Mouse (Mus musculus): Measurements from ENCODE around the gene Ip6k2.

Ip6k2 gene

GRCm38 (mm10) chr9:108820077-108820476 lies 36.5 kb downstream of the Ip6k2 start:
- DNase-seq (ENCODE audit: low read depth, low spot score): no peak

GRCm38 (mm10) chr9:108824144-108824685 lies 40.6 kb downstream of the Ip6k2 start:
- no peak for DNase-seq (ENCODE audit: low read depth, low spot score)

GRCm38 (mm10) chr9:108824755-108825413 lies 41.3 kb downstream of the Ip6k2 start:
- DNase-seq (ENCODE audit: low read depth, low spot score): no peak

GRCm38 (mm10) chr9:108825820-108826699 lies 42.5 kb downstream of the Ip6k2 start, which contains the start of gene Celsr3:
Celsr3 (plus strand) TSS chr9:108826320.
- DNase-seq (ENCODE audit: low read depth, low spot score): no peak

- peak; percentile 36 for DNase-seq (ENCODE audit: low read depth, low spot score)
Measured at GRCm38 (mm10) chr9:108826700-108827340, 43.2 kb downstream of the Ip6k2 start.

GRCm38 (mm10) chr9:108827454-108827853 lies 43.9 kb downstream of the Ip6k2 start:
- DNase-seq (ENCODE audit: low read depth, low spot score): no peak

GRCm38 (mm10) chr9:108827906-108828305 lies 44.3 kb downstream of the Ip6k2 start:
- DNase-seq (ENCODE audit: low read depth, low spot score): no peak

GRCm38 (mm10) chr9:108831637-108832036 lies 48.0 kb downstream of the Ip6k2 start:
- DNase-seq (ENCODE audit: low read depth, low spot score): no peak

- peak; percentile 66 for DNase-seq (ENCODE audit: low read depth, low spot score)
Measured at GRCm38 (mm10) chr9:108832390-108833108, 49.0 kb downstream of the Ip6k2 start.

- no peak for DNase-seq (ENCODE audit: low read depth, low spot score)
Measured at GRCm38 (mm10) chr9:108842989-108843388, 59.4 kb downstream of the Ip6k2 start.

GRCm38 (mm10) chr9:108845390-108845789 lies 61.8 kb downstream of the Ip6k2 start:
- peak; percentile 5 for DNase-seq (ENCODE audit: low read depth, low spot score)

GRCm38 (mm10) chr9:108847374-108847773 lies 63.8 kb downstream of the Ip6k2 start:
- no peak for DNase-seq (ENCODE audit: low read depth, low spot score)

- no peak for DNase-seq (ENCODE audit: low read depth, low spot score)
Measured at GRCm38 (mm10) chr9:108848419-108848818, 64.8 kb downstream of the Ip6k2 start.

GRCm38 (mm10) chr9:108852976-108853375 lies 69.4 kb downstream of the Ip6k2 start, which contains the start of gene Slc26a6:
Slc26a6 (plus strand) TSS chr9:108853283.
- DNase-seq (ENCODE audit: low read depth, low spot score): peak; percentile 4

- DNase-seq (ENCODE audit: low read depth, low spot score): peak; percentile 97
Measured at GRCm38 (mm10) chr9:108853635-108854240, 70.1 kb downstream of the Ip6k2 start.

- peak; percentile 89 for DNase-seq (ENCODE audit: low read depth, low spot score)
Measured at GRCm38 (mm10) chr9:108854241-108854696, 70.7 kb downstream of the Ip6k2 start.

GRCm38 (mm10) chr9:108855335-108855734 lies 71.7 kb downstream of the Ip6k2 start:
- peak; percentile 7 for DNase-seq (ENCODE audit: low read depth, low spot score)
